Mouse (Mus musculus): ENCODE measurements at regions not wholly inside any gene's neighbourhood (a gene's known extent, or its start where the extent isn't known, plus 50 kb on each side); places are given as distances from the start of the nearest gene placed in this dataset.

DNA sequence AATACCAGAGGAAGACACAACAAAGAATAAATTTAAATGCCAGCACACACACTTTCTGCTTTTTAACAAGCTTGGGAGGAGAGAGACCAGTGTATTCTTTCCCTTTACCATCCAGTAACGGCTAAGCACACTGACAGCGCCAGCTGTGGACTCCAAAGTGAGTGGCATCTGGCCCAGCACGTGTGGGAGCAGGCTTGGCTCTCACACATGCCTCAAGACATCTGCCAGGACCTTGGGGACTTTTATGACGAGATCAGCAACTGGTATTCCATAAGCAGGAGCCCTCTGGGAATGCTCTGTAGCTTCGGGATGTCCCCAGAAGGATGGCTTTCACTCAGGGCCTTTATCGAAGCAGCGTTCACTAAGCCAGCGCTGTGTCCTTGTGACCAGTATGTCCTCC, 92.0 kb upstream of the Gm10234 start:
- Histone ChIP-seq H3K4me1 (no peaks in the 10 kb centered on the region; the same call in 1 of the 2 replicates), H3K9ac (no peak overlapping the region), H3K4me3 (replicated peaks) (no peak overlapping the region), H3K4me2 (no peak overlapping the region), H3K36me3 (no peaks in the 10 kb centered on the region), H3K9me3 (no peaks in the 10 kb centered on the region), H3K27me3 (replicated peaks) (no peaks in the 10 kb centered on the region), H3K27ac (no peak overlapping the region)
- no peak for ATAC-seq (ENCODE audit: insufficient read depth, low FRiP score, low read depth)
- WGBS = 76% methylated on average over 8 of the region's 8 CpGs

- Histone ChIP-seq H3K4me1 (no peaks in the 10 kb centered on the region; the same call in 1 of the 2 replicates), H3K27ac (no peak overlapping the region), H3K36me3 (no peaks in the 10 kb centered on the region), H3K4me3 (replicated peaks) (no peak overlapping the region), H3K9me3 (no peaks in the 10 kb centered on the region), H3K4me2 (no peak overlapping the region), H3K27me3 (replicated peaks) (no peaks in the 10 kb centered on the region), H3K9ac (no peak overlapping the region)
- ATAC-seq (ENCODE audit: insufficient read depth, low FRiP score, low read depth) = no peak
- WGBS = 43% methylated on average over 13 of the region's 13 CpGs
Measured at GRCm38 (mm10) chr6:95234712-95235111, 87.2 kb upstream of the Gm10234 start.

DNA sequence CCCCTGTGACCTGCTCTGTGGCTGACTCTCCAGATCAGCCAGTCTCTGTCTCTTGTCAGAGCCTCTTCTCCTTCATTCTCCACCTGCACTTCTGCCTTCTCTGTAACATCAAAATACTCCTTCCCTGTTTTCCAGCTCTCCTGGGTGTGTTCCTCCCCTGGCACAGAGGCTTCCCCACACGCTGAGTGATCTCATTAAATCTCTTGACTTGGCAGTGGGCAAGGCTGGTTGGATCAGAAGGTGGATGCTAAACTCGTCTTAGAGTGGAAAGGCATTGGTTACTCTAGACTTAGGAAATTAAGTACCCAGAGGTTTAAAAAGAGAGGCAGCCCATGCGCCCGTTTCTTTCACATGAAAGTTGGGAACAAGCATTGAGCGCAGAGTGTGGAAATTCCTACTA, 78.3 kb upstream of the Gm10234 start:
- WGBS = 80% methylated on average over 5 of the region's 5 CpGs
- ATAC-seq (ENCODE audit: insufficient read depth, low FRiP score, low read depth) = no peak
- Histone ChIP-seq H3K27ac (no peak overlapping the region), H3K4me3 (replicated peaks) (no peak overlapping the region), H3K4me2 (no peak overlapping the region), H3K9ac (no peak overlapping the region), H3K27me3 (replicated peaks) (no peaks in the 10 kb centered on the region), H3K9me3 (no peaks in the 10 kb centered on the region), H3K36me3 (no peaks in the 10 kb centered on the region), H3K4me1 (no peaks in the 10 kb centered on the region)

DNA sequence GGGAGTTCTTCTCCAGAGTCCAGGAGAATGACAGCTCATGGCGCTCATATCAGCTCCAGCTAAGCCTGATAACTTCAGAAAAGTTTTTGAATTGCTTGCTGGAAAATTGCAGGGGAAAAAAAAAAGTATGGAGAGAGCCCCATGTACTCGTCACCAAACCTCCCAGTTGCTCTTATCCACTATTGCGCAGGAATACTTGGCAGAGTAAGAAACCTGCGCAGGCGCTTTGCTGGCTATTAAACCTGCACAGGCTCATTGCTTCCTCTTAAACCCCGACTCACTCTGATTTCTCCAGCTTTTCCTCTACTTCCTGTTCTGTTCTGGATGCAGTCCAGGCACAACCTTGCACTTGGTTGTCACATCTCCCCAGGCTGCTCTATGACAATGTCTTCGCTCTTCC, 77.0 kb upstream of the Gm10234 start:
- 81% methylated on average over 7 of the region's 7 CpGs for WGBS
- no peaks in the 10 kb centered on the region for H3K36me3 ChIP-seq
- no peak for ATAC-seq (ENCODE audit: insufficient read depth, low FRiP score, low read depth)
- H3K27ac ChIP-seq = no peak overlapping the region
- H3K4me2 ChIP-seq = no peak overlapping the region
- H3K9ac ChIP-seq = no peak overlapping the region
- H3K4me1 ChIP-seq = no peaks in the 10 kb centered on the region
- H3K9me3 ChIP-seq = no peaks in the 10 kb centered on the region
- no peak overlapping the region for H3K4me3 ChIP-seq (replicated peaks)
- H3K27me3 ChIP-seq (replicated peaks) = no peaks in the 10 kb centered on the region

- Histone ChIP-seq H3K4me2 (no peak overlapping the region), H3K9ac (no peak overlapping the region), H3K36me3 (no peaks in the 10 kb centered on the region), H3K27ac (no peak overlapping the region), H3K4me3 (replicated peaks) (no peak overlapping the region), H3K4me1 (no peaks in the 10 kb centered on the region), H3K27me3 (replicated peaks) (no peaks in the 10 kb centered on the region), H3K9me3 (no peaks in the 10 kb centered on the region)
- 68% methylated on average over 5 of the region's 5 CpGs for WGBS
- ATAC-seq (ENCODE audit: insufficient read depth, low FRiP score, low read depth) = no peak
Measured at GRCm38 (mm10) chr6:95256303-95256702, 65.6 kb upstream of the Gm10234 start.

GRCm38 (mm10) chr6:95261001-95261400, 60.9 kb upstream of the Gm10234 start:
- no peak overlapping the region for H3K4me3 ChIP-seq (replicated peaks)
- WGBS = 40% methylated on average over 1 of the region's 1 CpGs

GRCm38 (mm10) chr6:95264011-95264869, 57.7 kb upstream of the Gm10234 start:
- no peak overlapping the region for H3K4me2 ChIP-seq
- no peaks in the 10 kb centered on the region for H3K9me3 ChIP-seq
- H3K4me1 ChIP-seq = no peaks in the 10 kb centered on the region
- no peak overlapping the region for H3K27ac ChIP-seq
- ATAC-seq (ENCODE audit: insufficient read depth, low FRiP score, low read depth) = no peak
- no peaks in the 10 kb centered on the region for H3K36me3 ChIP-seq
- WGBS = 76% methylated on average over 8 of the region's 8 CpGs
- no peak overlapping the region for H3K9ac ChIP-seq
- no peak overlapping the region for H3K4me3 ChIP-seq (replicated peaks)
- no peaks in the 10 kb centered on the region for H3K27me3 ChIP-seq (replicated peaks)

More at GRCm38 (mm10) chr6:95261001-95261400, 60.9 kb upstream of the Gm10234 start:
- Histone ChIP-seq H3K36me3 (no peaks in the 10 kb centered on the region), H3K27ac (no peak overlapping the region), H3K4me1 (no peaks in the 10 kb centered on the region), H3K4me2 (no peak overlapping the region), H3K9me3 (no peaks in the 10 kb centered on the region), H3K27me3 (replicated peaks) (no peaks in the 10 kb centered on the region), H3K9ac (no peak overlapping the region)
- no peak for ATAC-seq (ENCODE audit: insufficient read depth, low FRiP score, low read depth)

DNA sequence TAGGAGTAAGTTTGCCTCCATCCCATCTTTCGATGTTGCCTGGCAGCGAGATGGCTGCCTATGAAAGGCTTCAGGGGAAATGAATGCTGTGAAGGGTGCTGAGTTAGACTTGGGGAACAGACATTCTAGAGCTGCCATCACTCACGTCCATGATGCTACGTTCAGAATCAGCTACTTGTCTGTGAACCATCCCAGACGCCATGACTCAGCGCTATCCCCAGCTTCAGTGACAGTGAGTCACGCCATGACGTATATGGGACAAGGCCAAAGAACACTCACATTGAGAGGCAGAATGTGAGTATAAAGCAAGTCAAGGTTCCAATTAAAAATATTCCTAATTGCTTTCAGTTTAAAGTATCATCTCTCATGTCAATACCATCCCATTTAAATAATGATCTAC, 52.4 kb upstream of the Gm10234 start:
- Histone ChIP-seq H3K27ac (no peak overlapping the region), H3K4me3 (replicated peaks) (no peak overlapping the region), H3K4me1 (no peaks in the 10 kb centered on the region), H3K9me3 (no peaks in the 10 kb centered on the region), H3K36me3 (no peaks in the 10 kb centered on the region), H3K4me2 (no peak overlapping the region), H3K9ac (no peak overlapping the region), H3K27me3 (replicated peaks) (no peaks in the 10 kb centered on the region)
- 88% methylated on average over 8 of the region's 8 CpGs for WGBS
- ATAC-seq (ENCODE audit: insufficient read depth, low FRiP score, low read depth) = no peak

Data from stomach, embryonic 15.5 days (tissue).